In the genomic region with DNA sequence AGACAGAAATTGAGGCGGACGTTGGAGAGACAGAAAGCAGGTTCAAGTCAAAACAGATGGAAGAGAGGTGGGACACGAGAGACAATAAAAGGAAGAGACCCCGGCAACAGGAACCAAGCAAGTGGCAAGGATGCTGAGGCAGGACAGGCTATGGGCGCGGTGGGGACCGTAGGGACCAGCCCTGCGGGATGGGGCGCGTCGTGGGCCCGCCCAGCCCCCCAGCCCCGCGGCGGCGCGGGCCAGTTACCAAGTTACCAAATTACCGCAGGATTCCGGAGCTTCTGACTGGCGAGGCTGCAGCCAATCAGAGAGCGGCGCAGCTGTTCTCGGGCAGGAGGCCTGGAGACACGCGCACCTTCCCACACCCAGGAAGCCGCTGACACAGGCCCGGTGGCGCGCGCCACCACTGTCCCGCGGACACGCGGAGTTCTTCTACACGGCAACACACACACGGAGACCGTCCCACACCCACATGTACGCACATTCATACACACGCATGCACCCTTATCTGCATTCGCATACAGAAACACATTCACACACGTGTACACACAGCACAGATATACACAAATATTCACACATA, we compare ENCODE assay signal across 8 mouse cellular contexts. TPM values are rescaled to one million over a fixed set of nuclear protein-coding genes. Genes with fewer than 3 reads are reported as not detected.
DNase-seq lines count a peak whose midpoint lies in the region; ATAC-seq and TF ChIP-seq lines count a peak whose summit lies in the region.

No protein-coding gene starts in this region.

- ATAC-seq in forebrain, postnatal 0 days: peak; percentile 23
- ATAC-seq in lung, postnatal 0 days: peak; percentile 53

- H3K4me2 ChIP-seq in forebrain, postnatal 0 days (ENCODE audit: low read depth): peak overlapping the region; percentile 88
- peak overlapping the region; percentile 70 for H3K4me2 ChIP-seq in lung, postnatal 0 days (replicated peaks; ENCODE audit: low read depth, low read length)

- peak; percentile 47; the same call in 1 of the 2 replicates for TF ChIP-seq POLR2A in cerebellum, adult 2 months (IDR thresholded peaks at IDR 0.05; ENCODE audit: borderline replicate concordance, insufficient read depth, low read length)

- peak overlapping the region; percentile 23 for H3K9ac ChIP-seq in forebrain, postnatal 0 days
- peak overlapping the region; percentile 29; the same call in 1 of the 2 replicates for H3K9ac ChIP-seq in lung, postnatal 0 days (replicated peaks; ENCODE audit: low read depth)

- TF ChIP-seq CTCF in cerebellum, adult 2 months (IDR thresholded peaks at IDR 0.05; ENCODE audit: borderline replicate concordance, insufficient read depth, low read depth, low read length): no peak
- no peak for TF ChIP-seq CTCF in forebrain, postnatal 0 days (IDR thresholded peaks at IDR 0.05; ENCODE audit: low read depth)
- TF ChIP-seq CTCF in lung, postnatal 0 days (IDR thresholded peaks at IDR 0.05): no peak

- DNase-seq in MN1 (ENCODE audit: low spot score): peak; percentile 89
- peak; percentile 87 to 92 for DNase-seq in cerebellum, adult 2 months
- DNase-seq in forebrain, postnatal 0 days: peak; percentile 82
- DNase-seq in heart, postnatal 4 days: peak; percentile 81
- peak; percentile 70 to 79 for DNase-seq in layer of hippocampus, adult 8-10 months (ENCODE audit: low spot score in 2 of 2)
- DNase-seq in lung, postnatal 0 days (ENCODE audit: low spot score): peak; percentile 90
- peak; percentile 44 for DNase-seq in ovary, postnatal 14 days (ENCODE audit: low spot score)
- peak; percentile 87 for DNase-seq in thymus, postnatal 14 days

- peak overlapping the region; percentile 78 for H3K4me3 ChIP-seq in cerebellum, adult 2 months (replicated peaks; ENCODE audit: insufficient read depth, low read depth, low read length)
- peak overlapping the region; percentile 50 for H3K4me3 ChIP-seq in forebrain, postnatal 0 days (ENCODE audit: low read depth, low read length)
- peak overlapping the region; percentile 47 for H3K4me3 ChIP-seq in lung, postnatal 0 days (ENCODE audit: low read depth, low read length)

- TF ChIP-seq EP300 in lung, postnatal 0 days (IDR thresholded peaks at IDR 0.05): no peak

- no peaks in the 10 kb centered on the region for H3K27me3 ChIP-seq in cerebellum, adult 2 months (ENCODE audit: control insufficient read depth, insufficient read depth, low read length)
- H3K27me3 ChIP-seq in forebrain, postnatal 0 days (ENCODE audit: insufficient read depth, low read length): no peaks in the 10 kb centered on the region
- H3K27me3 ChIP-seq in lung, postnatal 0 days (replicated peaks; ENCODE audit: insufficient read depth, low read length): no peaks in the 10 kb centered on the region

- H3K27ac ChIP-seq in cerebellum, adult 2 months (ENCODE audit: insufficient read depth, low read length): peak overlapping the region; percentile 93
- H3K27ac ChIP-seq in forebrain, postnatal 0 days (ENCODE audit: low read depth, low read length): peak overlapping the region; percentile 79
- peak overlapping the region; percentile 89 for H3K27ac ChIP-seq in lung, postnatal 0 days (ENCODE audit: low read length)

- H3K9me3 ChIP-seq in forebrain, postnatal 0 days (ENCODE audit: low read length): no peaks in the 10 kb centered on the region
- H3K9me3 ChIP-seq in lung, postnatal 0 days (ENCODE audit: low read length): no peaks in the 10 kb centered on the region

- H3K36me3 ChIP-seq in forebrain, postnatal 0 days (ENCODE audit: insufficient read depth): no peaks in the 10 kb centered on the region
- H3K36me3 ChIP-seq in lung, postnatal 0 days (ENCODE audit: insufficient read depth, low read length): no peaks in the 10 kb centered on the region

- WGBS in cerebellum, adult 2 months: under 1% methylated on average over 41 of the region's 41 CpGs
- WGBS in forebrain, postnatal 0 days: 2% methylated on average over 40 of the region's 41 CpGs
- WGBS in lung, postnatal 0 days: 2% methylated on average over 38 of the region's 41 CpGs

- H3K4me1 ChIP-seq in cerebellum, adult 2 months (ENCODE audit: control insufficient read depth, insufficient read depth, low read length): peaks cover 18% of the 10 kb centered on the region
- peaks cover 11% of the 10 kb centered on the region; the same call in 1 of the 2 replicates for H3K4me1 ChIP-seq in forebrain, postnatal 0 days (ENCODE audit: insufficient read depth)
- peaks cover 16% of the 10 kb centered on the region for H3K4me1 ChIP-seq in lung, postnatal 0 days (ENCODE audit: insufficient read depth, low read depth, low read length)

RNA-seq across cellular contexts. Expression of gene Ccdc9, which starts 8.8 kb away (rescaled TPM):
- 81.1 and 91.1 TPM in 2 replicates for polyA plus RNA-seq in cerebellum, adult 2 months (2012; rRNA removed)
- 31.6 and 38.2 TPM in 2 replicates for total RNA-seq in forebrain, postnatal 0 days (2014; rRNA removed)
- polyA plus RNA-seq in forebrain, postnatal 0 days (2015; fragmentation: Nextera tagmentation; extraction: Ambion mirVana): 12.8 and 18.6 TPM in 2 replicates
- total RNA-seq in heart, postnatal 4 days (2021): 10 to 100 TPM; 39.4 to 43.1 TPM
- 10 to 100 TPM; 72.6 to 88.3 (median 86.3) TPM for total RNA-seq in layer of hippocampus, adult 8-10 months (2022)
- 15.9 and 18.3 TPM in 2 replicates for polyA plus RNA-seq in lung, postnatal 0 days (2015; fragmentation: Nextera tagmentation; extraction: Ambion mirVana)

RNA-seq across cellular contexts. Expression of gene Bbc3, which starts 12.8 kb away (rescaled TPM):
- polyA plus RNA-seq in cerebellum, adult 2 months (2012; rRNA removed): 17.0 and 20.3 TPM in 2 replicates
- 41.2 and 57.8 TPM in 2 replicates for total RNA-seq in forebrain, postnatal 0 days (2014; rRNA removed)
- polyA plus RNA-seq in forebrain, postnatal 0 days (2015; fragmentation: Nextera tagmentation; extraction: Ambion mirVana): 40.0 and 40.2 TPM in 2 replicates
- total RNA-seq in heart, postnatal 4 days (2021): 1 to 10 TPM; 7.0 to 9.0 TPM
- total RNA-seq in layer of hippocampus, adult 8-10 months (2022): 10 to 100 TPM in 3 of 4 experiments, 1 to 10 TPM in 1; 8.9 to 14.4 (median 10.9) TPM
- 30.0 and 31.1 TPM in 2 replicates for polyA plus RNA-seq in lung, postnatal 0 days (2015; fragmentation: Nextera tagmentation; extraction: Ambion mirVana)

RNA-seq across cellular contexts. Expression of gene Inafm1, which starts 22.0 kb away (rescaled TPM):
- polyA plus RNA-seq in cerebellum, adult 2 months (2012; rRNA removed): 60.1 and 61.1 TPM in 2 replicates
- total RNA-seq in forebrain, postnatal 0 days (2014; rRNA removed): 36.9 and 43.2 TPM in 2 replicates
- 63.6 and 68.4 TPM in 2 replicates for polyA plus RNA-seq in forebrain, postnatal 0 days (2015; fragmentation: Nextera tagmentation; extraction: Ambion mirVana)
- total RNA-seq in heart, postnatal 4 days (2021): 10 to 100 TPM; 12.5 to 13.6 TPM
- 10 to 100 TPM; 30.9 to 39.3 (median 33.1) TPM for total RNA-seq in layer of hippocampus, adult 8-10 months (2022)
- polyA plus RNA-seq in lung, postnatal 0 days (2015; fragmentation: Nextera tagmentation; extraction: Ambion mirVana): 18.9 and 20.1 TPM in 2 replicates

RNA-seq across cellular contexts. Expression of gene C5ar1, which starts 36.1 kb away (rescaled TPM):
- polyA plus RNA-seq in cerebellum, adult 2 months (2012; rRNA removed): 0.75 and 0.95 TPM in 2 replicates
- total RNA-seq in forebrain, postnatal 0 days (2014; rRNA removed): 0.52 and 1.2 TPM in 2 replicates
- 1.7 TPM in 2 replicates for polyA plus RNA-seq in forebrain, postnatal 0 days (2015; fragmentation: Nextera tagmentation; extraction: Ambion mirVana)
- total RNA-seq in heart, postnatal 4 days (2021): 1 to 10 TPM; 1.8 to 1.9 TPM
- total RNA-seq in layer of hippocampus, adult 8-10 months (2022): 1 to 10 TPM in 3 of 4 experiments, under 1 TPM in 1; 0.61 to 5.4 (median 3.0) TPM
- polyA plus RNA-seq in lung, postnatal 0 days (2015; fragmentation: Nextera tagmentation; extraction: Ambion mirVana): 11.8 and 13.3 TPM in 2 replicates

RNA-seq across cellular contexts. Expression of gene C5ar2, which starts 51.5 kb away (rescaled TPM):
- 0.19 and 0.20 TPM in 2 replicates for polyA plus RNA-seq in cerebellum, adult 2 months (2012; rRNA removed)
- total RNA-seq in forebrain, postnatal 0 days (2014; rRNA removed): 0.14 and 0.23 TPM in 2 replicates
- 0.13 and 0.17 TPM in 2 replicates for polyA plus RNA-seq in forebrain, postnatal 0 days (2015; fragmentation: Nextera tagmentation; extraction: Ambion mirVana)
- under 1 TPM; 0.45 to 0.50 TPM for total RNA-seq in heart, postnatal 4 days (2021)
- total RNA-seq in layer of hippocampus, adult 8-10 months (2022): 1 to 10 TPM in 2 of 4 experiments, under 1 TPM in 2; 0.54 to 1.7 (median 1.1) TPM
- 0.94 and 1.1 TPM in 2 replicates for polyA plus RNA-seq in lung, postnatal 0 days (2015; fragmentation: Nextera tagmentation; extraction: Ambion mirVana)

Comparison
In these comparisons a context has a peak if more than half of its experiments do, and no peak if none do; other contexts are left out.
1. Peak in every context shown above with its lines: DNase-seq, ATAC-seq, H3K4me3 ChIP-seq and H3K27ac ChIP-seq.